Mouse (Mus musculus): ENCODE results near the gene Chrne. TPM values are rescaled to one million over a fixed set of nuclear protein-coding genes. Genes with fewer than 3 reads are reported as not detected.
"Not testable (repeated sequence)": the region's sequence is repeated elsewhere in the genome, so short reads cannot be mapped to it uniquely, and the experiment has no call there.

The Chrne gene
- polyA plus RNA-seq, 1 experiment from 2014 or later: not detected

GRCm38 (mm10) chr11:70571641-70572040 is 47.4 kb downstream of the Chrne start:
- H3K4me3 ChIP-seq: no peak overlapping the region
- H3K27me3 ChIP-seq (replicated peaks; ENCODE audit: low read depth, poor library complexity, severe bottlenecking): no peaks in the 10 kb centered on the region
- peaks cover 10% of the 10 kb centered on the region for H3K4me1 ChIP-seq
- H3K9me3 ChIP-seq: no peaks in the 10 kb centered on the region
- no peak overlapping the region for H3K27ac ChIP-seq (replicated peaks)
- DNase-seq (ENCODE audit: low spot score): no peak
- H3K36me3 ChIP-seq (replicated peaks): peaks cover 24% of the 10 kb centered on the region
- WGBS: 88% methylated on average over 1 of the region's 1 CpGs

- not testable (repeated sequence) for H3K27me3 ChIP-seq (replicated peaks; ENCODE audit: low read depth, poor library complexity, severe bottlenecking); H3K9me3 ChIP-seq; H3K4me3 ChIP-seq; H3K27ac ChIP-seq (replicated peaks); DNase-seq (ENCODE audit: low spot score)
- Histone ChIP-seq H3K4me1 (peaks cover 19% of the 10 kb centered on the region), H3K36me3 (replicated peaks) (peaks cover 24% of the 10 kb centered on the region)
- WGBS: 91% methylated on average over 1 of the region's 1 CpGs
Observed at GRCm38 (mm10) chr11:70570614-70571013, 48.4 kb downstream of the Chrne start.

- Histone ChIP-seq H3K36me3 (replicated peaks) (peaks cover 19% of the 10 kb centered on the region), H3K27ac (replicated peaks) (no peak overlapping the region), H3K4me1 (peaks cover 49% of the 10 kb centered on the region), H3K4me3 (no peak overlapping the region), H3K27me3 (replicated peaks; ENCODE audit: low read depth, poor library complexity, severe bottlenecking) (no peaks in the 10 kb centered on the region), H3K9me3 (no peaks in the 10 kb centered on the region)
- DNase-seq (ENCODE audit: low spot score): no peak
- WGBS: 87% methylated on average over 7 of the region's 7 CpGs
Observed at GRCm38 (mm10) chr11:70566586-70566985, 52.4 kb downstream of the Chrne start.

Other genes with a start within 250 kb of the Chrne start
- gene Pelp1, start 209.2 kb downstream of the Chrne start, polyA plus RNA-seq (2016; fragmentation: Nextera tagmentation; extraction: Ambion mirVana): 60.7 and 62.0 TPM in 2 replicates
- 28.4 and 29.4 TPM in 2 replicates for gene Arrb2, start 186.6 kb downstream of the Chrne start, polyA plus RNA-seq (2016; fragmentation: Nextera tagmentation; extraction: Ambion mirVana)
- gene Med11, start 167.3 kb downstream of the Chrne start, polyA plus RNA-seq (2016; fragmentation: Nextera tagmentation; extraction: Ambion mirVana): 44.1 TPM in 2 replicates
- 0.16 and 0.45 TPM in 2 replicates for gene Zmynd15, start 159.8 kb downstream of the Chrne start, polyA plus RNA-seq (2016; fragmentation: Nextera tagmentation; extraction: Ambion mirVana)
- gene Cxcl16, start 159.2 kb downstream of the Chrne start, polyA plus RNA-seq (2016; fragmentation: Nextera tagmentation; extraction: Ambion mirVana): 0.39 and 0.65 TPM in 2 replicates
- gene Tm4sf5, start 114.0 kb downstream of the Chrne start, polyA plus RNA-seq (2016; fragmentation: Nextera tagmentation; extraction: Ambion mirVana): 0.35 and 0.77 TPM in 2 replicates
- gene Vmo1, start 104.6 kb downstream of the Chrne start, polyA plus RNA-seq (2016; fragmentation: Nextera tagmentation; extraction: Ambion mirVana): not detected in 2 replicates
- gene Gltpd2, start 100.0 kb downstream of the Chrne start, polyA plus RNA-seq (2016; fragmentation: Nextera tagmentation; extraction: Ambion mirVana): 0.43 and 0.44 TPM in 2 replicates
- gene Psmb6, start 93.8 kb downstream of the Chrne start, polyA plus RNA-seq (2016; fragmentation: Nextera tagmentation; extraction: Ambion mirVana): 1,123 and 1,132 TPM in 2 replicates
- gene Gm40193, start 86.3 kb downstream of the Chrne start, polyA plus RNA-seq (2016; fragmentation: Nextera tagmentation; extraction: Ambion mirVana): not detected in 2 replicates
- gene Pld2, start 79.2 kb downstream of the Chrne start, polyA plus RNA-seq (2016; fragmentation: Nextera tagmentation; extraction: Ambion mirVana): 3.2 and 3.7 TPM in 2 replicates
- gene Mink1, start 56.3 kb downstream of the Chrne start, polyA plus RNA-seq (2016; fragmentation: Nextera tagmentation; extraction: Ambion mirVana): 14.6 and 15.2 TPM in 2 replicates
- not detected in 2 replicates for gene 4930544D05Rik, start 3.4 kb downstream of the Chrne start, polyA plus RNA-seq (2016; fragmentation: Nextera tagmentation; extraction: Ambion mirVana)
- gene Gp1ba, start 19.9 kb upstream of the Chrne start, polyA plus RNA-seq (2016; fragmentation: Nextera tagmentation; extraction: Ambion mirVana): 0.26 and 0.76 TPM in 2 replicates
- 89.7 and 91.9 TPM in 2 replicates for gene Rnf167, start 28.0 kb upstream of the Chrne start, polyA plus RNA-seq (2016; fragmentation: Nextera tagmentation; extraction: Ambion mirVana)
- gene Slc25a11, start 28.3 kb upstream of the Chrne start, polyA plus RNA-seq (2016; fragmentation: Nextera tagmentation; extraction: Ambion mirVana): 135 and 137 TPM in 2 replicates
- gene Pfn1, start 35.4 kb upstream of the Chrne start, polyA plus RNA-seq (2016; fragmentation: Nextera tagmentation; extraction: Ambion mirVana): 2,153 and 2,165 TPM in 2 replicates
- gene Eno3, start 38.0 kb upstream of the Chrne start, polyA plus RNA-seq (2016; fragmentation: Nextera tagmentation; extraction: Ambion mirVana): 72.9 and 88.4 TPM in 2 replicates
- gene Spag7, start 50.2 kb upstream of the Chrne start, polyA plus RNA-seq (2016; fragmentation: Nextera tagmentation; extraction: Ambion mirVana): 181 and 185 TPM in 2 replicates
- gene Camta2, start 68.9 kb upstream of the Chrne start, polyA plus RNA-seq (2016; fragmentation: Nextera tagmentation; extraction: Ambion mirVana): 10.5 and 10.9 TPM in 2 replicates
- 0.69 and 0.99 TPM in 2 replicates for gene Inca1, start 80.9 kb upstream of the Chrne start, polyA plus RNA-seq (2016; fragmentation: Nextera tagmentation; extraction: Ambion mirVana)
- 1.6 and 2.0 TPM in 2 replicates for gene Kif1c, start 81.3 kb upstream of the Chrne start, polyA plus RNA-seq (2016; fragmentation: Nextera tagmentation; extraction: Ambion mirVana)
- 4.7 and 5.7 TPM in 2 replicates for gene Zfp3, start 145.0 kb upstream of the Chrne start, polyA plus RNA-seq (2016; fragmentation: Nextera tagmentation; extraction: Ambion mirVana)
- gene Scimp, start 193.4 kb upstream of the Chrne start, polyA plus RNA-seq (2016; fragmentation: Nextera tagmentation; extraction: Ambion mirVana): not detected in 2 replicates
- gene Rabep1, start 225.6 kb upstream of the Chrne start, polyA plus RNA-seq (2016; fragmentation: Nextera tagmentation; extraction: Ambion mirVana): 36.5 and 39.6 TPM in 2 replicates

Measured in embryonic facial prominence, embryonic 10.5 days (tissue).